Mouse (Mus musculus): ENCODE data around the gene Paf1. TPM values are rescaled to one million over a fixed set of nuclear protein-coding genes. Genes with fewer than 3 reads are reported as not detected.

Gene Paf1
- polyA plus RNA-seq, 1 experiment from 2014 or later, result 81.4 TPM

GRCm38 (mm10) chr7:28442688-28443087, 49.9 kb downstream of the Paf1 start:
- H3K4me2 ChIP-seq (ENCODE audit: low read depth, low read length), result no peak overlapping the region
- no peak overlapping the region for H3K9ac ChIP-seq (replicated peaks; ENCODE audit: low read length)
- H3K36me3 ChIP-seq (replicated peaks; ENCODE audit: control insufficient read depth, insufficient read depth, low read depth, low read length), result no peaks in the 10 kb centered on the region
- no peaks in the 10 kb centered on the region for H3K4me1 ChIP-seq (ENCODE audit: control insufficient read depth, insufficient read depth, low read length)
- DNase-seq (ENCODE audit: low spot score), result no peak
- no peaks in the 10 kb centered on the region for H3K27me3 ChIP-seq (ENCODE audit: control insufficient read depth, insufficient read depth, low read length)
- WGBS, result 61% methylated on average over 4 of the region's 4 CpGs
- H3K9me3 ChIP-seq (replicated peaks; ENCODE audit: control insufficient read depth, low read length), result no peaks in the 10 kb centered on the region
- no peak overlapping the region for H3K27ac ChIP-seq (replicated peaks; ENCODE audit: low read depth, low read length)
- ATAC-seq (replicated peaks; ENCODE audit: insufficient number of reproducible peaks, low FRiP score, low TSS enrichment, low read depth), result no peak
- H3K4me3 ChIP-seq (ENCODE audit: low read depth, low read length), result no peak overlapping the region

- 84% methylated on average over 13 of the region's 13 CpGs for WGBS
- Histone ChIP-seq H3K36me3 (replicated peaks; ENCODE audit: control insufficient read depth, insufficient read depth, low read depth, low read length) (no peaks in the 10 kb centered on the region), H3K9ac (replicated peaks; ENCODE audit: low read length) (no peak overlapping the region), H3K9me3 (replicated peaks; ENCODE audit: control insufficient read depth, low read length) (no peaks in the 10 kb centered on the region), H3K27me3 (ENCODE audit: control insufficient read depth, insufficient read depth, low read length) (no peaks in the 10 kb centered on the region), H3K4me2 (ENCODE audit: low read depth, low read length) (no peak overlapping the region), H3K27ac (replicated peaks; ENCODE audit: low read depth, low read length) (no peak overlapping the region), H3K4me1 (ENCODE audit: control insufficient read depth, insufficient read depth, low read length) (no peaks in the 10 kb centered on the region), H3K4me3 (ENCODE audit: low read depth, low read length) (no peak overlapping the region)
- DNase-seq (ENCODE audit: low spot score), result no peak
- no peak for ATAC-seq (replicated peaks; ENCODE audit: insufficient number of reproducible peaks, low FRiP score, low TSS enrichment, low read depth)
Measured at GRCm38 (mm10) chr7:28444344-28444974, 51.7 kb downstream of the Paf1 start.

- Histone ChIP-seq H3K9me3 (replicated peaks; ENCODE audit: control insufficient read depth, low read length) (no peaks in the 10 kb centered on the region), H3K27me3 (ENCODE audit: control insufficient read depth, insufficient read depth, low read length) (no peaks in the 10 kb centered on the region), H3K4me2 (ENCODE audit: low read depth, low read length) (no peak overlapping the region), H3K36me3 (replicated peaks; ENCODE audit: control insufficient read depth, insufficient read depth, low read depth, low read length) (no peaks in the 10 kb centered on the region), H3K4me1 (ENCODE audit: control insufficient read depth, insufficient read depth, low read length) (no peaks in the 10 kb centered on the region), H3K27ac (replicated peaks; ENCODE audit: low read depth, low read length) (no peak overlapping the region), H3K4me3 (ENCODE audit: low read depth, low read length) (no peak overlapping the region), H3K9ac (replicated peaks; ENCODE audit: low read length) (no peak overlapping the region)
- ATAC-seq (replicated peaks; ENCODE audit: insufficient number of reproducible peaks, low FRiP score, low TSS enrichment, low read depth) (no peak), DNase-seq (ENCODE audit: low spot score) (peak; percentile 74)
- WGBS, result 6% methylated on average over 12 of the region's 12 CpGs
Measured at GRCm38 (mm10) chr7:28446446-28446845, 53.7 kb downstream of the Paf1 start.

- H3K4me3 ChIP-seq (ENCODE audit: low read depth, low read length), result no peak overlapping the region
- H3K4me2 ChIP-seq (ENCODE audit: low read depth, low read length), result no peak overlapping the region
- no peak for ATAC-seq (replicated peaks; ENCODE audit: insufficient number of reproducible peaks, low FRiP score, low TSS enrichment, low read depth)
- no peaks in the 10 kb centered on the region for H3K36me3 ChIP-seq (replicated peaks; ENCODE audit: control insufficient read depth, insufficient read depth, low read depth, low read length)
- DNase-seq (ENCODE audit: low spot score), result peak; percentile 27
- no peaks in the 10 kb centered on the region for H3K4me1 ChIP-seq (ENCODE audit: control insufficient read depth, insufficient read depth, low read length)
- H3K27me3 ChIP-seq (ENCODE audit: control insufficient read depth, insufficient read depth, low read length), result no peaks in the 10 kb centered on the region
- WGBS, result 14% methylated on average over 12 of the region's 12 CpGs
- no peaks in the 10 kb centered on the region for H3K9me3 ChIP-seq (replicated peaks; ENCODE audit: control insufficient read depth, low read length)
- no peak overlapping the region for H3K9ac ChIP-seq (replicated peaks; ENCODE audit: low read length)
- H3K27ac ChIP-seq (replicated peaks; ENCODE audit: low read depth, low read length), result no peak overlapping the region
Measured at GRCm38 (mm10) chr7:28447101-28447830, 54.5 kb downstream of the Paf1 start.

GRCm38 (mm10) chr7:28447865-28448820, 55.4 kb downstream of the Paf1 start:
- Histone ChIP-seq H3K9ac (replicated peaks; ENCODE audit: low read length) (no peak overlapping the region), H3K36me3 (replicated peaks; ENCODE audit: control insufficient read depth, insufficient read depth, low read depth, low read length) (no peaks in the 10 kb centered on the region), H3K9me3 (replicated peaks; ENCODE audit: control insufficient read depth, low read length) (no peaks in the 10 kb centered on the region), H3K27ac (replicated peaks; ENCODE audit: low read depth, low read length) (no peak overlapping the region), H3K27me3 (ENCODE audit: control insufficient read depth, insufficient read depth, low read length) (no peaks in the 10 kb centered on the region), H3K4me2 (ENCODE audit: low read depth, low read length) (no peak overlapping the region), H3K4me3 (ENCODE audit: low read depth, low read length) (no peak overlapping the region), H3K4me1 (ENCODE audit: control insufficient read depth, insufficient read depth, low read length) (no peaks in the 10 kb centered on the region)
- DNase-seq (ENCODE audit: low spot score) (no peak), ATAC-seq (replicated peaks; ENCODE audit: insufficient number of reproducible peaks, low FRiP score, low TSS enrichment, low read depth) (no peak)
- WGBS, result 64% methylated on average over 13 of the region's 13 CpGs

Other genes with a start within 250 kb of the Paf1 start
- 40.5 and 46.6 TPM in 2 replicates for gene Fbl, start 223.2 kb upstream of the Paf1 start, polyA plus RNA-seq (2014; fragmentation: Nextera tagmentation; extraction: Ambion mirVana)
- 14.1 and 14.3 TPM in 2 replicates for gene Dyrk1b, start 213.5 kb upstream of the Paf1 start, polyA plus RNA-seq (2014; fragmentation: Nextera tagmentation; extraction: Ambion mirVana)
- gene Eid2, start 125.1 kb upstream of the Paf1 start, polyA plus RNA-seq (2014; fragmentation: Nextera tagmentation; extraction: Ambion mirVana), result 10.4 and 19.9 TPM in 2 replicates
- gene Eid2b, start 115.2 kb upstream of the Paf1 start, polyA plus RNA-seq (2014; fragmentation: Nextera tagmentation; extraction: Ambion mirVana), result 13.7 and 17.5 TPM in 2 replicates
- gene Selenov, start 101.8 kb upstream of the Paf1 start, polyA plus RNA-seq (2014; fragmentation: Nextera tagmentation; extraction: Ambion mirVana), result not detected in 2 replicates
- gene Dll3, start 90.7 kb upstream of the Paf1 start, polyA plus RNA-seq (2014; fragmentation: Nextera tagmentation; extraction: Ambion mirVana), result 9.9 and 11.8 TPM in 2 replicates
- gene Timm50, start 80.9 kb upstream of the Paf1 start, polyA plus RNA-seq (2014; fragmentation: Nextera tagmentation; extraction: Ambion mirVana), result 172 and 177 TPM in 2 replicates
- gene Supt5, start 54.2 kb upstream of the Paf1 start, polyA plus RNA-seq (2014; fragmentation: Nextera tagmentation; extraction: Ambion mirVana), result 72.3 and 73.9 TPM in 2 replicates
- 988 and 991 TPM in 2 replicates for gene Rps16, start 42.3 kb upstream of the Paf1 start, polyA plus RNA-seq (2014; fragmentation: Nextera tagmentation; extraction: Ambion mirVana)
- gene Plekhg2, start 20.4 kb upstream of the Paf1 start, polyA plus RNA-seq (2014; fragmentation: Nextera tagmentation; extraction: Ambion mirVana), result 38.8 and 50.0 TPM in 2 replicates
- 4.7 and 5.5 TPM in 2 replicates for gene Zfp36, start 12.7 kb upstream of the Paf1 start, polyA plus RNA-seq (2014; fragmentation: Nextera tagmentation; extraction: Ambion mirVana)
- 50.1 and 50.6 TPM in 2 replicates for gene Med29, start 243 bp upstream of the Paf1 start, polyA plus RNA-seq (2014; fragmentation: Nextera tagmentation; extraction: Ambion mirVana)
- 8.3 and 8.9 TPM in 2 replicates for gene Gmfg, start 44.5 kb downstream of the Paf1 start, polyA plus RNA-seq (2014; fragmentation: Nextera tagmentation; extraction: Ambion mirVana)
- gene Lrfn1, start 59.0 kb downstream of the Paf1 start, polyA plus RNA-seq (2014; fragmentation: Nextera tagmentation; extraction: Ambion mirVana), result 4.4 and 5.7 TPM in 2 replicates
- not detected in 2 replicates for gene Ifnl2, start 117.5 kb downstream of the Paf1 start, polyA plus RNA-seq (2014; fragmentation: Nextera tagmentation; extraction: Ambion mirVana)
- not detected in 2 replicates for gene Ifnl3, start 129.9 kb downstream of the Paf1 start, polyA plus RNA-seq (2014; fragmentation: Nextera tagmentation; extraction: Ambion mirVana)
- gene Sycn, start 147.9 kb downstream of the Paf1 start, polyA plus RNA-seq (2014; fragmentation: Nextera tagmentation; extraction: Ambion mirVana), result not detected in 2 replicates
- not detected in 2 replicates for gene Nccrp1, start 154.3 kb downstream of the Paf1 start, polyA plus RNA-seq (2014; fragmentation: Nextera tagmentation; extraction: Ambion mirVana)
- gene Samd4b, start 205.2 kb downstream of the Paf1 start, polyA plus RNA-seq (2014; fragmentation: Nextera tagmentation; extraction: Ambion mirVana), result 29.4 and 30.9 TPM in 2 replicates
- gene Pak4, start 205.2 kb downstream of the Paf1 start, polyA plus RNA-seq (2014; fragmentation: Nextera tagmentation; extraction: Ambion mirVana), result 25.6 and 28.6 TPM in 2 replicates
- gene Acp7, start 238.4 kb downstream of the Paf1 start, polyA plus RNA-seq (2014; fragmentation: Nextera tagmentation; extraction: Ambion mirVana), result not detected in 2 replicates